Mouse (Mus musculus): ENCODE data around the gene Trpm8. TPM values are rescaled to one million over a fixed set of nuclear protein-coding genes. Genes with fewer than 3 reads are reported as not detected.

The Trpm8 gene
- polyA plus RNA-seq, 1 experiment from 2014 or later: not detected

DNA sequence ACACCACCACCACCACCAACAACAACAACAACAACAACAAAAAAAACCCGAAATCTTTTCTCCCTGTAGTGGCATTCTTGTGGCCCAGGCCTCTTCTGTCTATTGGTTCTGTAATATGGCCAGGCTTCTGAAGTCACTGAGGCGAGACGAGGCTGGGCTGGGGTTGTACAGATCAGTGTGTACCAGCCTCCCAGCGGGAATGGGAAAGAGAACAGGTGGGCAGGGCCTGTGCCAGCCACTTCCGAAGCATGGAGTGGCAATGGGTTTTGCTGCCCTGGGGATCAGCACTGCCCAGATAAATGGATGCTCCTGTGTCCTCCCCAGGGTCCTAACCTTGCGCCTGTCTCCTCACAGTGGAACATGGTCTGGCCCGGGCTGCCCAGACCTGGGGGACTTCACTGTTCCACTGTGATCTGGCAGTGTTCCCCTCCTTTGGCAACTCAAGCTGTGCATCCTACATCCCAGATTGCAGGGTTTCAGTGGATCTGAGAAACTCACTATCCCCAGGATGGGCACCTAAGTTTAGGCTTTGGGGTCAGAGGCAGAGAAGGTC lies 80.7 kb downstream of the Trpm8 start:
- WGBS (ENCODE audit: insufficient replicate concordance): 77% methylated on average over 7 of the region's 7 CpGs
- H3K9ac ChIP-seq: no peak overlapping the region

DNA sequence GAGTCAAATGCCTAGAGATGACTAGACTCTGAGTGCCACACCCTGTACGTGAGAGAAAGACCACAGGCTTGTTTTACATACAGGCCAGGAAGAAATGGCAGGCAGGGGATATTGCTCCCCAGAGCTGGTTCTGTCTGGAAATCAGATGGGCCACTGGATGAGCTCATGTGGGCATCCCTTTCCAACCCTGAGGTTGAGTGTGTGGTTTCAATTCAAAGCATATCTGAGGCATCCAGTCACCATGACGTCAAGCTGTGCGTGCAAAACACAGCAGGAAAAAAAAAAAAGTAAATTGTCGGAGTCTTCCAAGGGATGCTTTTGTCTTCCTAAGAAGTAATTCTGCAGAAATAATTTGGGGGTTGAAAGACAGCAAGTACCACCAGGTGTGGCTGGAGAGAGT lies 83.6 kb downstream of the Trpm8 start:
- WGBS (ENCODE audit: insufficient replicate concordance): 76% methylated on average over 4 of the region's 4 CpGs
- H3K36me3 ChIP-seq: no peaks in the 10 kb centered on the region
- no peak for ATAC-seq

More for the DNA sequence above, 80.7 kb downstream of the Trpm8 start:
- Histone ChIP-seq H3K4me1 (no peaks in the 10 kb centered on the region), H3K36me3 (no peaks in the 10 kb centered on the region), H3K4me3 (no peak overlapping the region), H3K27me3 (replicated peaks) (no peaks in the 10 kb centered on the region), H3K4me2 (no peak overlapping the region), H3K9me3 (replicated peaks) (no peaks in the 10 kb centered on the region), H3K27ac (no peak overlapping the region)
- no peak for ATAC-seq

DNA sequence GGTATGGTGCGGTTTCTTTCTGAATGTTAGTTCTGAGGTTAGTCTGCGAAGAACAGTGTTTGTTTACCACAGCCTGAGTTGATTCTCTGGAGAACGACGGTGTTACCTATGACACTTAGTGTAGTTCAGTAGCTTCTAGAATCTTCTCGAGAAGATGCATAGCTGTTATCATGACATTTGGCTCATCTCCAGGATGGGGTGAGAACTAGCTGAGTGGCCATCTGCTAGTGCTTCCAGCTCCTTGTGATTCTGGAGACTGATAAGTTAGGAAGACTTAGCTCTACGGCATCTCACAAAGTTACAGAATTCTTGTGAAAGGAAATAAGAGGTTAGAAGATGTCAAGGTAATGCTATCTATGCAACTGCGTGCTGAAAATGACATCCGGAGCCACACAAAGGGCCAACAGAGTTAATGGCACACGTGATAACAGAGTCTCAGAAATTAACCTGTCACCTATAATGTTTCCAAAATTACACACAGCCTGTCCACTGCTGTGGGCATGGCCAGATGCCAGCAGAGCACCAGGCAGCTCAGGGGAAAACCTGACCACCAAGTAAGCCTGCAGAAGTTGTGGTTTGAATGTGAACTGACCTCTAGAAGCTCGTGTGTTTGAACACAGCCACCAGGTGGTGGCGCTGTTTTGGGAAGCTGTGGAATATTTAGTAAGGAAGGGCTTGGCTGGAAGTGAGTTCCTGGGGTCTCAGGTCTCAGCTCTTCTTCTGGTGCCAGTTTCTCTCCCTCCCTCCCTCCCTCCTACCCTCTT lies 89.6 kb downstream of the Trpm8 start:
- 65% methylated on average over 11 of the region's 11 CpGs for WGBS (ENCODE audit: insufficient replicate concordance)
- Histone ChIP-seq H3K27ac (no peak overlapping the region), H3K36me3 (no peaks in the 10 kb centered on the region), H3K4me1 (no peaks in the 10 kb centered on the region), H3K4me3 (no peak overlapping the region), H3K4me2 (no peak overlapping the region), H3K27me3 (replicated peaks) (no peaks in the 10 kb centered on the region), H3K9me3 (replicated peaks) (0 out of 2 replicates have a peak, but pooled peaks cover 3% of the 10 kb centered on the region), H3K9ac (no peak overlapping the region)
- no peak for ATAC-seq

More for the DNA sequence above, 83.6 kb downstream of the Trpm8 start:
- Histone ChIP-seq H3K27me3 (replicated peaks) (no peaks in the 10 kb centered on the region), H3K4me2 (no peak overlapping the region), H3K9ac (no peak overlapping the region), H3K9me3 (replicated peaks) (no peaks in the 10 kb centered on the region), H3K4me3 (no peak overlapping the region), H3K27ac (no peak overlapping the region), H3K4me1 (no peaks in the 10 kb centered on the region)

DNA sequence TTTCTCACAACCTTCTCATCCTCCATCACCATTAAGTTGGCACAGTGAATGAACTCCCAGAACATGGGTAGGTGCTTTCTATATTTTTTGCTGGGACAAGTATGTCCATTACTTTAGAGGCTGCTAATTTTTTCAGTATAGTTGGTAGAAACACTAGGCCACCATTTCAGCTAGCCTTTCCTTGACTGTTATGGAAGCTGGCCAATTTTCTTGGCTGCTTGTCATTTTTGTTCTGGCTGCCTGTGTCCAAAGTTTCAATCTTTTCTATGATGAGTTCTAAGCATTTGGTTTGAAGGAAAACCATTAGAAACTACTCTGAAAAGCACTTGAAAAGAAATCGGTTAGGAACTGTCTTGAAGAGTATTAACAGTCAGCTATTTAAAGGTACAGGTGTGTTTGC lies 101.0 kb downstream of the Trpm8 start:
- Histone ChIP-seq H3K4me2 (no peak overlapping the region), H3K27me3 (replicated peaks) (no peaks in the 10 kb centered on the region), H3K9me3 (replicated peaks) (no peaks in the 10 kb centered on the region), H3K4me1 (no peaks in the 10 kb centered on the region), H3K27ac (no peak overlapping the region), H3K4me3 (no peak overlapping the region), H3K36me3 (no peaks in the 10 kb centered on the region), H3K9ac (no peak overlapping the region)
- ATAC-seq: no peak
- WGBS (ENCODE audit: insufficient replicate concordance): 66% methylated on average over 1 of the region's 1 CpGs

DNA sequence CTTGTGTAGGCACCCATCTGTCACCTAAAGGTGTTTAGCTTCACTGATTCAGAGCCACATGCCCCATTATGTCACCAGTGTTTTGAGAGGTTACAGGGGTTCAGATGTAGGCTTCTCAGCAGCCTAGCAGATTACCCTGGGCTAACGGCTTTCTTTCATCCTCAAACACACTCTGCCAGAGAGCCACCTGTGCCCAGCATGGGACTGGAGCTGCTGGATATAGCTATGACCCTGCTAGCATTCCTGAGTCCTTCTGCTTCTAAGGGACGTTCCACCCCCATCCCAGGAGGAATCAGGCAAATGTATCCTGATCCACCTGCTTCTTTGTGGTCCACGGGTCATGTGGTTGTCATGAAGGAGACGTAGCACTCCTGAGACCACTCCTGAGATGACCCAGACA lies 114.2 kb downstream of the Trpm8 start:
- no peak overlapping the region for H3K27ac ChIP-seq
- H3K27me3 ChIP-seq (replicated peaks): 0 out of 2 replicates have a peak, but pooled peaks cover 4% of the 10 kb centered on the region
- no peak for ATAC-seq
- H3K4me3 ChIP-seq: no peak overlapping the region
- H3K9ac ChIP-seq: no peak overlapping the region
- WGBS (ENCODE audit: insufficient replicate concordance): 38% methylated on average over 4 of the region's 4 CpGs
- H3K9me3 ChIP-seq (replicated peaks): no peaks in the 10 kb centered on the region
- no peaks in the 10 kb centered on the region for H3K4me1 ChIP-seq
- H3K36me3 ChIP-seq: no peaks in the 10 kb centered on the region
- no peak overlapping the region for H3K4me2 ChIP-seq

DNA sequence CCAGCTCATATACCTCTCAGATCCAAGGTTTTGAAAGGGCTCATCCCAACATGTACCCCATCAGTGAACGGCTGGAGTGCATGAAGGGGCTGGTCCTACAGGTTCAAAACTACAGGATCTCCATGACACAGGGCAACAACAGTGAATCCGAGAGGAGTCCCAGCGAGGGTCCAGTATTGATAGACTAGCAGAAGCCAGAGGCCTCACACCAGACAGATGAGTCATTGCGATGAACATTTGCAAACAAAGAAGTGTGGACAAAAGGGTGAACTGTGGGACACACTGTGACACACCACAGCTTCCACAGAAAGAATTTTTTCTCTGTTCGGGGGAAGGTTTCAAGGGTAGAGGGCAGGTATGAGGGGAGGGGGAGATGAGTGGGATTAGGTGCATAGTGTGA lies 115.9 kb downstream of the Trpm8 start:
- Histone ChIP-seq H3K9me3 (replicated peaks) (no peaks in the 10 kb centered on the region), H3K36me3 (no peaks in the 10 kb centered on the region), H3K9ac (no peak overlapping the region), H3K4me1 (no peaks in the 10 kb centered on the region), H3K27ac (no peak overlapping the region), H3K4me2 (no peak overlapping the region), H3K4me3 (no peak overlapping the region), H3K27me3 (replicated peaks) (0 out of 2 replicates have a peak, but pooled peaks cover 4% of the 10 kb centered on the region)
- no peak for ATAC-seq
- WGBS (ENCODE audit: insufficient replicate concordance): 63% methylated on average over 5 of the region's 5 CpGs

DNA sequence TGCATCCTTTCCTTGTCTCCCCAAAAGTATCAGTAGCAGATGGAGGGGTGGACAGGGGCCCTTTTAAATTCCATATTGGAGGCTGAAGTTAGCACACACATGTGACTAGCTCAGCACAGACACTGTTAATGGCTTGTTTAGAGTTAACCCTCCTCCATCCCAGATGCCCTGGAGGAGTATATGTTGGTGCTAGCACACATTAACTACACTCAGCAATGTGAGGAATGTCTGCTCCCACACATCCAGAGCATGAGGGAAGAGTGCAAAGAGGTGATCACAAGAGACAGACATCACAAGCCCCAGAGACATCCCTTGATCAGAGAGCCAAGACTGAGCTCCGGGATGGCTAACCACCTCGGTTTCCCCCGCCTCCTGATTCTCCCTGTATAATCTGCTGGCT lies 125.9 kb downstream of the Trpm8 start:
- WGBS (ENCODE audit: insufficient replicate concordance): 71% methylated on average over 3 of the region's 3 CpGs
- ATAC-seq: no peak
- no peaks in the 10 kb centered on the region for H3K9me3 ChIP-seq (replicated peaks)

DNA sequence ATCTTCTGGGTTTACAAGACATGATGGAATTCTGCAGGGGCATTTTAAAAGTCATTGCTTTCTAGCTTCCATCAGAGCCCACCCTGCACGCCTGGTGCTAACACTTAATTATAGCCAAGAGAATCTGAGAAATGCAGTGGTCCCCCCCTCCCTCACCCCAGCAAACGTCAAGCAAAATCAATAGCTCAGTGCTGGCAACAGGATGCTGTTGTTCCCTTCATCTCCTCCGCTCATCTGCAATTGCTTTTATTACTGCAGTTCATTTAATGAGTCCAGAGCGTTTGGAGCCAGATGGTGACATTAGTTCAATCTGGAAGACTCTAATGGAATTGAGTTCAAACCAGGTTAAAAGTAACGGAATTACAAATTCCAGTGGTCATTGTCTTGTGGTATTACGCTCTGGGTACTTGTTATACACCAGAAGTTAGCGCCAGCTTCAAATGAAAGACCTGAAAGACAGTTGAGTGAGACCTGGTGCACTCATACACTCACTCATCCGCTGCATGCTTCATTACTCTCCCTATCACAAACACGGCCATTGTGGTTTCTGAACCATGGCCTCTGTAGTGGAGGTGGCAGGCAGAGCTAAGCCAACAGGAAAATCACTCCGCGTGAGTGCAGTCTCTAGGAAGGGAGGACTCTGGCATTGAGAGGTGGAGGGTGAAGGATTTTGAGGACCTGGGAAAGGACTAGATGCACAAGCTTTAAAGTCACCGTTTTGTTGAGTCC lies 128.8 kb downstream of the Trpm8 start:
- H3K4me1 ChIP-seq: no peaks in the 10 kb centered on the region
- H3K27me3 ChIP-seq (replicated peaks): no peaks in the 10 kb centered on the region
- no peak overlapping the region for H3K9ac ChIP-seq
- no peak overlapping the region for H3K4me2 ChIP-seq
- no peak for ATAC-seq
- H3K9me3 ChIP-seq (replicated peaks): no peaks in the 10 kb centered on the region
- peak overlapping the region; percentile 57 for H3K27ac ChIP-seq
- 57% methylated on average over 12 of the region's 12 CpGs for WGBS (ENCODE audit: insufficient replicate concordance)
- H3K36me3 ChIP-seq: no peaks in the 10 kb centered on the region
- no peak overlapping the region for H3K4me3 ChIP-seq

More for the DNA sequence above, 125.9 kb downstream of the Trpm8 start:
- Histone ChIP-seq H3K4me2 (no peak overlapping the region), H3K27me3 (replicated peaks) (no peaks in the 10 kb centered on the region), H3K36me3 (no peaks in the 10 kb centered on the region), H3K9ac (no peak overlapping the region), H3K4me1 (no peaks in the 10 kb centered on the region), H3K4me3 (no peak overlapping the region), H3K27ac (no peak overlapping the region)

DNA sequence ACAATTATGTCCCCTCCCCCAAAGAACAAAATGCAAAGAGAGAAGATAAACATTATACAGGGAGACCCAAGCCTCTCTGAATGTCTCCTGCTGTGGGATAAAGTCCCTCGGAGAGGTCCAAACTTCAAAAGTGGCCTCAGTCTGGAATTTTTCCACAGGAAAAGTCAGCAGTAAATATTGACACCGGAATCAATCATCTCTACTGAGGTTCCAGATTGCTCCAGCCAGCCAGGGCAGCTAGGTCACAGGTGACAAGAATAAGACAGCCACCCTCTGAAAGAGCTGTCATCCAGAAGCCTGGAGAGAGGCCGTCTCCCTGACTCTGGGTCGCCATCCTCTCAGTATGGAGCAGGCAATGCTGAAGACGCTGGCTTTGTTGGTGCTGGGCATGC lies 129.3 kb downstream of the Trpm8 start, which contains the start of gene Spp2:
Gene Spp2, plus strand, starts transcription at position 155 of the 392 bp plus-strand sequence.
- WGBS (ENCODE audit: insufficient replicate concordance): 51% methylated on average over 5 of the region's 5 CpGs
- no peaks in the 10 kb centered on the region for H3K9me3 ChIP-seq (replicated peaks)
- peak within 1 kb of the TSS; percentile 57 for H3K27ac ChIP-seq
- H3K9ac ChIP-seq: no peak within 1 kb of the TSS
- H3K4me2 ChIP-seq: peak within 1 kb of the TSS; percentile 15
- peak within 1 kb of the TSS; percentile 9; the same call in 1 of the 2 replicates for H3K4me3 ChIP-seq
- peak; percentile 59 for ATAC-seq
- H3K27me3 ChIP-seq (replicated peaks): no peaks in the 10 kb centered on the region
- no peaks in the 10 kb centered on the region for H3K36me3 ChIP-seq
- H3K4me1 ChIP-seq: no peaks in the 10 kb centered on the region

DNA sequence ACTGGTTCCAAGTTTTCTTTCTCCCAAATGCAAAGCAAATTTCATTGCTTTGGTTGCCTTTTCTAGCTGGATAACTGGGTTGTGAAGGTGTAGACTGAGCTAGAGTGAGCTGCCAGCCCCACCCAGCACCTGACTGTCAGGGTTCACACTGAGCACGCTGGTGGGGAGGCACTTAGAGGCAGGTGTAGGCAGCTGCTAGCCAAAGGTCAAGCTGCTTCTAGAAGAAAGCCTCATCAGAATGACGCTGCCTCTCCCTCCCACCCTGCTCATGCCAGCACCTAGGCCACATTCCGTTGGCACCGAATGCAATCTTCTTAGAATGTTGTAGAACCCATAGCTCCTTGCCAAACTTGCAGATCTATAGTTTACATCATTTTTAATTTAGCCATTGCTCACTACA lies 130.9 kb downstream of the Trpm8 start:
- H3K9ac ChIP-seq: no peak overlapping the region
- no peak overlapping the region for H3K4me3 ChIP-seq
- no peaks in the 10 kb centered on the region for H3K9me3 ChIP-seq (replicated peaks)
- no peaks in the 10 kb centered on the region for H3K4me1 ChIP-seq
- peak overlapping the region; percentile 15; the same call in 1 of the 2 replicates for H3K4me2 ChIP-seq
- WGBS (ENCODE audit: insufficient replicate concordance): 63% methylated on average over 4 of the region's 4 CpGs
- H3K36me3 ChIP-seq: no peaks in the 10 kb centered on the region
- ATAC-seq: no peak
- no peaks in the 10 kb centered on the region for H3K27me3 ChIP-seq (replicated peaks)
- H3K27ac ChIP-seq: no peak overlapping the region

DNA sequence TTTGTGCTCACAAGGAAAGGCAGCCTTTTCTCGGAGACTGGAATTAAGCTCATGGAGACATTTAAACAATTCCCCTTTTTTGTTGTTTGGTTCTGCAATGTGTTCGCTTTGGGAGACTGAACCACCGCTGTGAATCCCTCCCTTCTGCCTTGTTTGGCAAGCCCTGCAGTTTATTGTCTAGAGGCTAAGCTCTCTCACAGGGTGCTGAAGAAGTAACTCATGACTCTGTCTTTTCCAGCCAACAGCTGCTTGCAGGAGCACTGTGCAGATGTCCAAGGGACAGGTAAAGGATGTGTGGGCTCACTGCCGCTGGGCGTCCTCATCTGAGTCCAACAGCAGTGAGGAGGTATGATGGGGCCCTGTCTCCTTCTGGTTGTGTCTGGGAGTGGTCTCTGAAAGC lies 134.6 kb downstream of the Trpm8 start:
- Histone ChIP-seq H3K4me2 (no peak overlapping the region), H3K9me3 (replicated peaks) (no peaks in the 10 kb centered on the region), H3K27me3 (replicated peaks) (no peaks in the 10 kb centered on the region), H3K4me1 (no peaks in the 10 kb centered on the region), H3K27ac (no peak overlapping the region), H3K9ac (no peak overlapping the region), H3K36me3 (no peaks in the 10 kb centered on the region), H3K4me3 (no peak overlapping the region)
- no peak for ATAC-seq
- WGBS (ENCODE audit: insufficient replicate concordance): 72% methylated on average over 5 of the region's 5 CpGs

DNA sequence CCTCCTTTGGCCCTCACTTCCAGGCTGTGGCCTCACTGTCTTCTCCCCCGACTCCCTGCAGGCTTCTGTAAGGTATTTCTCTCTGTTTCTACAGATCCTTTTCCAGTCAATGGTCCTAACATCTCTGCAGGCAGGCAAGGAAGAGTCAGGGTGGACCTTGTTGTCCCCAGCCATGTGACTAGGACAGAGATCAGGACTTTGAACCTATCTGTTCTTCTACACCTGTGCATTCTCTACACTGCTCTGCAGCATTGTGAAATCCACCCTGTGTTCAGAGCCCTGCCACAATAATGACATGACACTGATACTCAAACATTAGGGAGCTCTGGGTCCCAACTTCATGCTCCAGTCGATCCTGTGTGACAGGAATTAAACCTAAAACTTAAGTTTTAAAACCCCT lies 141.5 kb downstream of the Trpm8 start:
- Histone ChIP-seq H3K9ac (no peak overlapping the region), H3K4me2 (no peak overlapping the region), H3K4me1 (no peaks in the 10 kb centered on the region), H3K4me3 (no peak overlapping the region), H3K36me3 (no peaks in the 10 kb centered on the region), H3K9me3 (replicated peaks) (no peaks in the 10 kb centered on the region), H3K27me3 (replicated peaks) (no peaks in the 10 kb centered on the region), H3K27ac (no peak overlapping the region)
- ATAC-seq: 0 out of 2 replicates have a peak, but pooled peaks have one; percentile 47
- WGBS (ENCODE audit: insufficient replicate concordance): 58% methylated on average over 2 of the region's 2 CpGs
